Mouse (Mus musculus) megakaryocyte, embryonic 14.5 days (primary cell): ENCODE measurements around the gene Herc6.

Experiments
- FLI1 ChIP-seq: IDR thresholded peaks from 2 replicates; pipeline ENCODE4 v1.6.1; 2012; ENCODE audit warnings: low read length, inconsistent platforms, mixed read lengths
- GATA1 ChIP-seq: IDR thresholded peaks from 3 replicates; pipeline ENCODE4 v1.6.1; 2012; ENCODE audit warnings: mixed read lengths, low read length, inconsistent platforms, borderline replicate concordance

- no peak for TF ChIP-seq GATA1
- no peak for TF ChIP-seq FLI1
Measured at GRCm38 (mm10) chr6:57693116-57693515, 112.3 kb downstream of the Herc6 start.
